Mouse (Mus musculus) left cerebral cortex, adult 18-20 months (tissue): ENCODE measurements around the gene Mkrn2os. TPM values are rescaled to one million over a fixed set of nuclear protein-coding genes. Genes with fewer than 3 reads are reported as not detected.

Source experiments
- total RNA-seq, 2 experiments: library from RNA; stranded (reverse); gene quantifications; 2 replicates each; pipeline ENCODE4 v1.2.3; 2021

The Mkrn2os gene
- total RNA-seq, 2 experiments from 2014 or later: not detected

Other genes starting within 250 kb of the Mkrn2os start
- 1 to 10 TPM; 8.8 to 10.0 TPM for gene Pparg, start 231.6 kb downstream of the Mkrn2os start, total RNA-seq
- 10 to 100 TPM; 23.5 to 24.8 TPM for gene Tsen2, start 47.9 kb downstream of the Mkrn2os start, total RNA-seq
- 10 to 100 TPM; 35.7 to 38.3 TPM for gene Mkrn2, start 9.3 kb upstream of the Mkrn2os start, total RNA-seq
- 10 to 100 TPM; 79.3 to 88.2 TPM for gene Raf1, start 84.1 kb upstream of the Mkrn2os start, total RNA-seq
- gene Tmem40, start 169.8 kb upstream of the Mkrn2os start, total RNA-seq: 1 to 10 TPM in 1 of 2 experiments, under 1 TPM in 1; 0.56 to 4.8 TPM
- gene Cand2, start 182.0 kb upstream of the Mkrn2os start, total RNA-seq: 1 to 10 TPM; 2.0 to 2.4 TPM
- gene Rpl32, start 216.2 kb upstream of the Mkrn2os start, total RNA-seq: 100 to 1,000 TPM; 512 to 513 TPM
- gene Efcab12, start 245.8 kb upstream of the Mkrn2os start, total RNA-seq: 1 to 10 TPM; 4.9 to 5.5 TPM